In genomic region chr14:75753991-75754817, GRCm38 (mm10) we compare ENCODE assay signal across 8 mouse cellular contexts. TPM values are rescaled to one million over a fixed set of nuclear protein-coding genes. Genes with fewer than 3 reads are reported as not detected.
DNase-seq lines count a peak whose midpoint lies in the region; ATAC-seq and TF ChIP-seq lines count a peak whose summit lies in the region.

TSS of gene Cog3 (minus strand) at chr14:75754517.

- H3K9ac ChIP-seq in ES-Bruce4 (ENCODE audit: low read depth, poor library complexity, severe bottlenecking): peak within 1 kb of the TSS; percentile 85
- H3K9ac ChIP-seq in forebrain, embryonic 13.5 days: peak within 1 kb of the TSS; percentile 92
- H3K9ac ChIP-seq in liver, postnatal 0 days (replicated peaks): peak within 1 kb of the TSS; percentile 91
- H3K9ac ChIP-seq in neural tube, embryonic 14.5 days (replicated peaks; ENCODE audit: low read depth, low read length): peak within 1 kb of the TSS; percentile 88

- peak; percentile 98 for DNase-seq in heart, postnatal 10 days
- peak; percentile 81 for DNase-seq in large intestine, adult 2 months (ENCODE audit: low read depth, low spot score)
- DNase-seq in liver, postnatal 0 days: peak; percentile 96
- DNase-seq in testis, postnatal 10 days (ENCODE audit: low spot score): peak; percentile 97

- H3K36me3 ChIP-seq in ES-Bruce4 (ENCODE audit: control insufficient read depth, insufficient read depth, low read length, poor library complexity, severe bottlenecking): no peaks in the 10 kb centered on the region
- H3K36me3 ChIP-seq in forebrain, embryonic 13.5 days (ENCODE audit: poor library complexity, severe bottlenecking): 0 out of 2 replicates have a peak, but pooled peaks cover 1% of the 10 kb centered on the region
- no peaks in the 10 kb centered on the region for H3K36me3 ChIP-seq in liver, postnatal 0 days (replicated peaks; ENCODE audit: insufficient read depth, low read length)
- no peaks in the 10 kb centered on the region for H3K36me3 ChIP-seq in neural tube, embryonic 14.5 days (ENCODE audit: control insufficient read depth, insufficient read depth, low read length)

- peaks cover 1% of the 10 kb centered on the region for H3K4me1 ChIP-seq in ES-Bruce4 (ENCODE audit: control insufficient read depth, insufficient read depth, low read length)
- peaks cover 30% of the 10 kb centered on the region for H3K4me1 ChIP-seq in forebrain, embryonic 13.5 days
- H3K4me1 ChIP-seq in liver, postnatal 0 days (ENCODE audit: insufficient read depth): peaks cover 23% of the 10 kb centered on the region
- peaks cover 20% of the 10 kb centered on the region for H3K4me1 ChIP-seq in neural tube, embryonic 14.5 days (ENCODE audit: control insufficient read depth, insufficient read depth, low read length)

- H3K9me3 ChIP-seq in ES-Bruce4 (replicated peaks; ENCODE audit: control insufficient read depth, insufficient read depth, low read length, poor library complexity, severe bottlenecking): no peaks in the 10 kb centered on the region
- H3K9me3 ChIP-seq in forebrain, embryonic 13.5 days (replicated peaks): no peaks in the 10 kb centered on the region
- no peaks in the 10 kb centered on the region for H3K9me3 ChIP-seq in liver, postnatal 0 days (ENCODE audit: low read length)
- no peaks in the 10 kb centered on the region for H3K9me3 ChIP-seq in neural tube, embryonic 14.5 days (ENCODE audit: control insufficient read depth, low read length)

- TF ChIP-seq EP300 in ES-Bruce4 (IDR thresholded peaks at IDR 0.05; ENCODE audit: insufficient read depth, low read depth, low read length): no peak
- peak; percentile 25; the same call in 1 of the 2 replicates for TF ChIP-seq EP300 in liver, postnatal 0 days (IDR thresholded peaks at IDR 0.05; ENCODE audit: low read depth)

- intact Hi-C loops in heart, postnatal 10 days (cut with DNase I): no loop called here

- peak within 1 kb of the TSS; percentile 81 for H3K4me2 ChIP-seq in forebrain, embryonic 13.5 days
- H3K4me2 ChIP-seq in liver, postnatal 0 days (ENCODE audit: low read depth, low read length): peak within 1 kb of the TSS; percentile 71
- H3K4me2 ChIP-seq in neural tube, embryonic 14.5 days (ENCODE audit: low read depth, low read length): peak within 1 kb of the TSS; percentile 84

- under 1% methylated on average over 74 of the region's 78 CpGs for WGBS in forebrain, embryonic 13.5 days
- WGBS in large intestine, adult 2 months: under 1% methylated on average over 78 of the region's 78 CpGs
- WGBS in liver, postnatal 0 days (ENCODE audit: insufficient replicate concordance): under 1% methylated on average over 73 of the region's 78 CpGs
- under 1% methylated on average over 78 of the region's 78 CpGs for WGBS in neural tube, embryonic 14.5 days

- peak; percentile 80 for ATAC-seq in cerebellum, adult (ENCODE audit: insufficient number of reproducible peaks, low FRiP score, low TSS enrichment)
- ATAC-seq in forebrain, embryonic 13.5 days: peak; percentile 98
- peak; percentile 96 for ATAC-seq in liver, postnatal 0 days
- peak; percentile 98 for ATAC-seq in neural tube, embryonic 14.5 days (ENCODE audit: low read depth)

- no peaks in the 10 kb centered on the region for H3K27me3 ChIP-seq in ES-Bruce4 (ENCODE audit: control insufficient read depth, insufficient read depth, low read length, poor library complexity, severe bottlenecking)
- peaks cover 10% of the 10 kb centered on the region for H3K27me3 ChIP-seq in forebrain, embryonic 13.5 days
- no peaks in the 10 kb centered on the region for H3K27me3 ChIP-seq in liver, postnatal 0 days (ENCODE audit: insufficient read depth, low read length)
- H3K27me3 ChIP-seq in neural tube, embryonic 14.5 days (ENCODE audit: control insufficient read depth, insufficient read depth, low read length): no peaks in the 10 kb centered on the region

- H3K27ac ChIP-seq in ES-Bruce4 (ENCODE audit: insufficient read depth, low read length): no peak within 1 kb of the TSS
- H3K27ac ChIP-seq in forebrain, embryonic 13.5 days: peak within 1 kb of the TSS; percentile 79
- H3K27ac ChIP-seq in liver, postnatal 0 days (ENCODE audit: low read depth): peak within 1 kb of the TSS; percentile 94
- peak within 1 kb of the TSS; percentile 83 for H3K27ac ChIP-seq in neural tube, embryonic 14.5 days (ENCODE audit: low read depth, low read length)

- H3K4me3 ChIP-seq in ES-Bruce4 (ENCODE audit: low read depth, low read length): peak within 1 kb of the TSS; percentile 84
- peak within 1 kb of the TSS; percentile 92 for H3K4me3 ChIP-seq in forebrain, embryonic 13.5 days
- H3K4me3 ChIP-seq in liver, postnatal 0 days (ENCODE audit: low read depth, low read length): peak within 1 kb of the TSS; percentile 78
- H3K4me3 ChIP-seq in neural tube, embryonic 14.5 days (ENCODE audit: low read depth, low read length): peak within 1 kb of the TSS; percentile 97

- TF ChIP-seq CTCF in ES-Bruce4 (IDR thresholded peaks at IDR 0.05; ENCODE audit: low read depth, low read length): peak; percentile 1
- TF ChIP-seq CTCF in liver, postnatal 0 days (IDR thresholded peaks at IDR 0.05; ENCODE audit: low read depth): peak; percentile 56

- no peak for TF ChIP-seq POLR2A in ES-Bruce4 (IDR thresholded peaks at IDR 0.05; ENCODE audit: insufficient read depth, low read length)

RNA-seq across cellular contexts. Expression of gene Cog3, which starts in this region (rescaled TPM):
- polyA plus RNA-seq in ES-Bruce4 (2011; ENCODE audit: insufficient read depth, insufficient read length, low read depth, missing spikeins): 24.6 and 25.5 TPM in 2 replicates
- polyA plus RNA-seq in forebrain, embryonic 13.5 days (2015; fragmentation: Nextera tagmentation; extraction: Ambion mirVana): 19.3 and 21.5 TPM in 2 replicates
- 10 to 100 TPM; 16.3 to 16.7 TPM for total RNA-seq in heart, postnatal 10 days (2021)
- polyA plus RNA-seq in large intestine, adult 2 months (2012; rRNA removed): 9.8 and 12.9 TPM in 2 replicates
- polyA plus RNA-seq in liver, postnatal 0 days (2015; fragmentation: Nextera tagmentation; extraction: Ambion mirVana): 4.5 and 4.7 TPM in 2 replicates
- polyA plus RNA-seq in neural tube, embryonic 14.5 days (2014; fragmentation: Nextera tagmentation; extraction: Ambion mirVana): 20.3 and 28.5 TPM in 2 replicates
